Mouse (Mus musculus) MEL (cell line): ENCODE data around the gene 4930558K02Rik. TPM values are rescaled to one million over a fixed set of nuclear protein-coding genes. Genes with fewer than 3 reads are reported as not detected.

Experiments
- DNase-seq: peaks from one replicate; pipeline ENCODE4 v3.0.0; 2011; ENCODE audit warnings: low read depth, low spot score
- H3K27ac ChIP-seq: 2 replicates; pipeline ENCODE4 v1.5.1; 2012; ENCODE audit warnings: low read depth, mild to moderate bottlenecking, control low read depth, low read length, moderate library complexity; ENCODE audit not compliant: control insufficient read depth
- H3K27me3 ChIP-seq, 2 experiments: fragments of 150-350 bp in 1 of 2; sonication (generic) in 1 of 2; 2 replicates each; pipeline ENCODE4 v1.6.1; 2012; ENCODE audit warnings: low read length in 2 of 2, mild to moderate bottlenecking in 2 of 2, improper control_type of control experiment in 1 of 2, moderate library complexity in 1 of 2; ENCODE audit not compliant: insufficient read depth in 2 of 2, control insufficient read depth in 1 of 2
- H3K36me3 ChIP-seq, 2 experiments: 2 replicates each; pipeline ENCODE4 v1.6.1; 2012 to 2014; ENCODE audit warnings: low read length in 2 of 2, improper control_type of control experiment in 1 of 2, inconsistent platforms in 1 of 2, mild to moderate bottlenecking in 1 of 2; ENCODE audit not compliant: insufficient read depth in 2 of 2, control insufficient read depth in 1 of 2
- H3K4me1 ChIP-seq, 2 experiments: fragments of 150-350 bp in 1 of 2; sonication (generic) in 1 of 2; 2 replicates each; pipeline ENCODE4 v1.6.1; 2012; ENCODE audit warnings: low read length in 2 of 2, improper control_type of control experiment in 1 of 2, mild to moderate bottlenecking in 1 of 2; ENCODE audit not compliant: insufficient read depth in 2 of 2, control insufficient read depth in 1 of 2
- H3K4me3 ChIP-seq, 2 experiments: fragments of 150-350 bp in 1 of 2; sonication (generic) in 1 of 2; 2 replicates each; pipeline ENCODE4 v1.5.1; 2012; ENCODE audit warnings: low read depth in 2 of 2, low read length in 2 of 2, mild to moderate bottlenecking in 2 of 2, moderate library complexity in 2 of 2, control low read depth in 1 of 2, improper control_type of control experiment in 1 of 2; ENCODE audit not compliant: control insufficient read depth in 1 of 2, insufficient read depth in 1 of 2
- H3K79me2 ChIP-seq: 2 replicates; pipeline ENCODE4 v1.6.1; 2012; ENCODE audit warnings: mild to moderate bottlenecking, low read length, moderate library complexity; ENCODE audit not compliant: control insufficient read depth, poor library complexity, insufficient read depth
- H3K9ac ChIP-seq: 2 replicates; pipeline ENCODE4 v1.6.1; 2012; ENCODE audit warnings: low read depth, mild to moderate bottlenecking, control low read depth, low read length, moderate library complexity; ENCODE audit not compliant: control insufficient read depth, poor library complexity, severe bottlenecking
- H3K9me3 ChIP-seq: fragments of 150-350 bp; sonication (generic); replicated peaks from 2 replicates; pipeline ENCODE4 v1.6.1; 2012; ENCODE audit warnings: mild to moderate bottlenecking, low read length, improper control_type of control experiment, moderate library complexity; ENCODE audit not compliant: insufficient read depth
- BHLHE40 ChIP-seq: IDR thresholded peaks from 2 replicates; pipeline ENCODE4 v1.6.1; 2012; ENCODE audit warnings: low read depth, mild to moderate bottlenecking, inconsistent platforms, low read length, improper control_type of control experiment, borderline replicate concordance
- CHD1 ChIP-seq: IDR thresholded peaks from 2 replicates; pipeline ENCODE4 v1.6.1; 2012; ENCODE audit warnings: low read depth, mild to moderate bottlenecking, inconsistent platforms, low read length, improper control_type of control experiment
- CHD2 ChIP-seq: IDR thresholded peaks from 2 replicates; pipeline ENCODE4 v1.6.1; 2011; ENCODE audit warnings: low read length, improper control_type of control experiment
- CTCF ChIP-seq, 3 experiments: IDR thresholded peaks in 2 of 3; conservative IDR thresholded peaks in 1 of 3; 2 replicates each; pipeline ENCODE4 v1.5.1; 2011 to 2012; ENCODE audit warnings: low read length in 3 of 3, low read depth in 2 of 3, mild to moderate bottlenecking in 2 of 3, improper control_type of control experiment in 1 of 3, inconsistent platforms in 1 of 3, mixed read lengths in 1 of 3, moderate library complexity in 1 of 3; ENCODE audit not compliant: control insufficient read depth in 1 of 3, insufficient read depth in 1 of 3, poor library complexity in 1 of 3, severe bottlenecking in 1 of 3
- EP300 ChIP-seq, 2 experiments: IDR thresholded peaks; 2 replicates each; pipeline ENCODE4 v1.6.1; 2011; ENCODE audit warnings: improper control_type of control experiment in 2 of 2, low read length in 2 of 2, low read depth in 1 of 2, mild to moderate bottlenecking in 1 of 2
- GABPA ChIP-seq: IDR thresholded peaks from 2 replicates; pipeline ENCODE4 v1.6.1; 2012; ENCODE audit warnings: low read depth, mild to moderate bottlenecking, inconsistent platforms, low read length, improper control_type of control experiment, moderate library complexity
- GATA1 ChIP-seq: IDR thresholded peaks from 2 replicates; pipeline ENCODE4 v1.6.1; 2011; ENCODE audit warnings: low read depth, low read length, improper control_type of control experiment
- HCFC1 ChIP-seq: IDR thresholded peaks from 2 replicates; pipeline ENCODE4 v1.6.1; 2012; ENCODE audit warnings: low read depth, mild to moderate bottlenecking, inconsistent platforms, low read length, improper control_type of control experiment, moderate library complexity
- JUND ChIP-seq: IDR thresholded peaks from 2 replicates; pipeline ENCODE4 v1.6.1; 2011; ENCODE audit warnings: low read depth, mild to moderate bottlenecking, improper control_type of control experiment, low read length
- MAZ ChIP-seq: IDR thresholded peaks from 2 replicates; pipeline ENCODE4 v1.6.1; 2012; ENCODE audit warnings: low read depth, mild to moderate bottlenecking, inconsistent platforms, low read length, improper control_type of control experiment
- MEF2A ChIP-seq: IDR thresholded peaks from 2 replicates; pipeline ENCODE4 v1.6.1; 2014; ENCODE audit warnings: low read depth, mild to moderate bottlenecking, inconsistent platforms, low read length, improper control_type of control experiment; ENCODE audit not compliant: poor library complexity, insufficient replicate concordance, severe bottlenecking; ENCODE audit errors: extremely low read depth
- MYB ChIP-seq: IDR thresholded peaks from 2 replicates; pipeline ENCODE4 v1.6.1; 2011; ENCODE audit warnings: mild to moderate bottlenecking, low read depth, low read length, improper control_type of control experiment
- MYC ChIP-seq: IDR thresholded peaks from 2 replicates; pipeline ENCODE4 v1.6.1; 2011; ENCODE audit warnings: low read depth, mild to moderate bottlenecking, low read length, improper control_type of control experiment, moderate library complexity
- NRF1 ChIP-seq: IDR thresholded peaks from 2 replicates; pipeline ENCODE4 v1.6.1; 2014; ENCODE audit warnings: low read depth, mild to moderate bottlenecking, inconsistent platforms, low read length, improper control_type of control experiment, moderate library complexity; ENCODE audit not compliant: poor library complexity, insufficient read depth, severe bottlenecking
- POLR2A ChIP-seq, 2 experiments: IDR thresholded peaks; 2 replicates each; pipeline ENCODE4 v1.6.1; 2011 to 2012; ENCODE audit warnings: low read length in 2 of 2, mild to moderate bottlenecking in 2 of 2, control low read depth in 1 of 2, improper control_type of control experiment in 1 of 2, low read depth in 1 of 2, moderate library complexity in 1 of 2; ENCODE audit not compliant: control insufficient read depth in 1 of 2, insufficient read depth in 1 of 2, poor library complexity in 1 of 2
- USF1 ChIP-seq: IDR thresholded peaks from 2 replicates; pipeline ENCODE4 v1.6.1; 2014; ENCODE audit warnings: low read depth, mild to moderate bottlenecking, inconsistent platforms, low read length, improper control_type of control experiment, moderate library complexity
- ZKSCAN1 ChIP-seq: IDR thresholded peaks from 2 replicates; pipeline ENCODE4 v1.6.1; 2012; ENCODE audit warnings: low read depth, mild to moderate bottlenecking, inconsistent platforms, low read length, improper control_type of control experiment, moderate library complexity
- polyA plus RNA-seq, 2 experiments: library from polyadenylated mRNA; stranded (reverse) in 1 of 2; unstranded in 1 of 2; fragments of >175 nt in 1 of 2; fragments of >200 nt in 1 of 2; gene quantifications; 2 replicates each; pipeline versions ENCODE4 v1.2.1 to v1.2.4; 2012; ENCODE audit warnings: low replicate concordance in 2 of 2, low read depth in 1 of 2; ENCODE audit not compliant: insufficient read length in 2 of 2, insufficient read depth in 1 of 2, missing spikeins in 1 of 2
- total RNA-seq: library from RNA; depleted of rRNA; stranded (reverse); fragments of 300-350 nt; gene quantifications from 2 replicates; pipeline ENCODE4 v1.2.3, GENCODE M21; 2012

4930558K02Rik gene
- total and polyA plus RNA-seq, 3 experiments = not detected

GRCm38 (mm10) chr1:161918682-161919372 is 60.6 kb downstream of the 4930558K02Rik start:
- Histone ChIP-seq H3K27ac (no peak overlapping the region), H3K27me3 (peaks cover 3 to 6% of the 10 kb centered on the region in 2 experiments; a peak in 3 of 4 replicates), H3K4me3 (no peak overlapping the region), H3K4me1 (no peaks in the 10 kb centered on the region), H3K9ac (no peak overlapping the region), H3K79me2 (no peaks in the 10 kb centered on the region), H3K9me3 (no peaks in the 10 kb centered on the region), H3K36me3 (no peaks in the 10 kb centered on the region)
- TF ChIP-seq CHD2 = no peak
- no peak for TF ChIP-seq USF1
- TF ChIP-seq CTCF (IDR thresholded peaks at IDR 0.05 in 2 of 3, conservative IDR thresholded peaks at IDR 0.05 in 1 of 3; ENCODE audit: control insufficient read depth in 1 of 3, insufficient read depth in 1 of 3, low read depth in 2 of 3, low read length in 3 of 3, poor library complexity in 1 of 3, severe bottlenecking in 1 of 3) = no peak
- no peak for TF ChIP-seq GABPA
- TF ChIP-seq EP300 (IDR thresholded peaks at IDR 0.05; ENCODE audit: low read depth in 1 of 2, low read length in 2 of 2) = no peak
- TF ChIP-seq CHD1 = no peak
- TF ChIP-seq MEF2A = no peak
- no peak for TF ChIP-seq MAZ
- TF ChIP-seq JUND = no peak
- no peak for TF ChIP-seq NRF1
- no peak for TF ChIP-seq MYC
- TF ChIP-seq BHLHE40 = no peak
- no peak for TF ChIP-seq MYB
- no peak for TF ChIP-seq HCFC1
- DNase-seq = no peak

- Histone ChIP-seq H3K4me1 (no peaks in the 10 kb centered on the region), H3K9me3 (no peaks in the 10 kb centered on the region)
- TF ChIP-seq GATA1 (no peak), MAZ (no peak), ZKSCAN1 (no peak), POLR2A (IDR thresholded peaks at IDR 0.05; ENCODE audit: control insufficient read depth in 1 of 2, insufficient read depth in 1 of 2, low read depth in 1 of 2, low read length in 2 of 2, poor library complexity in 1 of 2) (no peak)
- TF ChIP-seq, all 39 proteins: peak for 0
- H3K27me3 ChIP-seq = peaks cover 3 to 6% of the 10 kb centered on the region in 2 experiments; a peak in 3 of 4 replicates
- H3K27ac ChIP-seq = no peak overlapping the region
- no peaks in the 10 kb centered on the region for H3K79me2 ChIP-seq
- no peaks in the 10 kb centered on the region for H3K36me3 ChIP-seq
- H3K4me3 ChIP-seq = no peak overlapping the region
- no peak for DNase-seq
- no peak overlapping the region for H3K9ac ChIP-seq
These were observed 61.4 kb downstream of the 4930558K02Rik start for GRCm38 (mm10) chr1:161917940-161918484.
